Mouse (Mus musculus) midbrain, postnatal 0 days (tissue): ENCODE measurements at regions not wholly inside any gene's neighbourhood (a gene's known extent, or its start where the extent isn't known, plus 50 kb on each side); places are given as distances from the start of the nearest gene placed in this dataset.
A peak's percentile ranks its signal among the peaks of the same experiment; 100 is the strongest.

Experiments
- ATAC-seq: fragments of 200-750 bp; cut with Nextera tagmentation; 2 replicates; pipeline ENCODE4 v1.8.0; 2017; ENCODE audit warnings: moderate number of reproducible peaks, mild to moderate bottlenecking, moderate TSS enrichment, moderate library complexity; ENCODE audit not compliant: low FRiP score
- DNase-seq: peaks from one replicate; pipeline ENCODE4 v3.0.0-alpha.2; 2015; ENCODE audit warnings: low spot score
- H3K27ac ChIP-seq: fragments of 300-500 bp; sonication (generic); 2 replicates; pipeline ENCODE4 v1.5.1; 2014; ENCODE audit warnings: low read depth, mild to moderate bottlenecking, low read length, mixed read lengths
- H3K27me3 ChIP-seq: fragments of 300-500 bp; sonication (generic); 2 replicates; pipeline ENCODE4 v1.6.1; 2014; ENCODE audit warnings: low read length, control low read depth, mixed read lengths; ENCODE audit not compliant: insufficient read depth
- H3K36me3 ChIP-seq: fragments of 300-500 bp; sonication (generic); 2 replicates; pipeline ENCODE4 v1.6.1; 2014; ENCODE audit warnings: low read length, control low read depth, mixed read lengths; ENCODE audit not compliant: insufficient read depth
- H3K4me1 ChIP-seq: fragments of 300-500 bp; sonication (generic); 2 replicates; pipeline ENCODE4 v1.6.1; 2014; ENCODE audit warnings: mild to moderate bottlenecking, control low read depth, antibody characterized with exemption, low read length, mixed read lengths; ENCODE audit not compliant: insufficient read depth
- H3K4me2 ChIP-seq: fragments of 300-500 bp; sonication (generic); 2 replicates; pipeline ENCODE4 v1.6.1; 2014; ENCODE audit warnings: low read depth, mild to moderate bottlenecking, low read length, mixed read lengths; ENCODE audit not compliant: poor library complexity, severe bottlenecking
- H3K4me3 ChIP-seq: fragments of 300-500 bp; sonication (generic); 2 replicates; pipeline ENCODE4 v1.5.1; 2014; ENCODE audit warnings: low read depth, mild to moderate bottlenecking, low read length, moderate library complexity
- H3K9ac ChIP-seq: fragments of 300-500 bp; sonication (generic); replicated peaks from 2 replicates; pipeline ENCODE4 v1.6.1; 2014; ENCODE audit warnings: mild to moderate bottlenecking, low read length, moderate library complexity, mixed read lengths; ENCODE audit not compliant: poor library complexity, severe bottlenecking
- H3K9me3 ChIP-seq: fragments of 300-500 bp; sonication (generic); 2 replicates; pipeline ENCODE4 v1.6.1; 2016; ENCODE audit warnings: low read length, control low read depth
- CTCF ChIP-seq: IDR thresholded peaks from 2 replicates; pipeline ENCODE4 v1.5.1; 2016; ENCODE audit warnings: antibody characterized with exemption, mild to moderate bottlenecking
- WGBS: fragments of 180-500 bp; shearing (Covaris S2); extraction: QIAGEN DNeasy Blood & Tissue Kit; methylation state at CpG from one replicate; pipeline ENCODE4 v1.1.7; 2014; 5-methylcytosine and 5-hydroxymethylcytosine counted together

GRCm38 (mm10) chr4:125765171-125765570, 259.2 kb upstream of the Csf3r start:
- peak; percentile 40 for DNase-seq
- H3K4me1 ChIP-seq: no peaks in the 10 kb centered on the region
- H3K9me3 ChIP-seq: no peaks in the 10 kb centered on the region
- 74% methylated on average over 8 of the region's 8 CpGs for WGBS
- no peak overlapping the region for H3K27ac ChIP-seq
- TF ChIP-seq CTCF: no peak
- no peak overlapping the region for H3K9ac ChIP-seq
- ATAC-seq: no peak
- H3K27me3 ChIP-seq: no peaks in the 10 kb centered on the region
- H3K4me2 ChIP-seq: no peak overlapping the region
- no peaks in the 10 kb centered on the region for H3K36me3 ChIP-seq
- no peak overlapping the region for H3K4me3 ChIP-seq

- Histone ChIP-seq H3K27ac (no peak overlapping the region), H3K27me3 (no peaks in the 10 kb centered on the region), H3K9ac (no peak overlapping the region), H3K4me3 (no peak overlapping the region), H3K4me2 (no peak overlapping the region), H3K9me3 (no peaks in the 10 kb centered on the region), H3K36me3 (no peaks in the 10 kb centered on the region), H3K4me1 (no peaks in the 10 kb centered on the region)
- DNase-seq (no peak), ATAC-seq (no peak)
- no peak for TF ChIP-seq CTCF
- WGBS: 85% methylated on average over 4 of the region's 4 CpGs
Observed at GRCm38 (mm10) chr4:125777126-125777525, 247.2 kb upstream of the Csf3r start.

- Histone ChIP-seq H3K9me3 (no peaks in the 10 kb centered on the region), H3K4me3 (no peak overlapping the region), H3K9ac (no peak overlapping the region), H3K4me2 (no peak overlapping the region), H3K4me1 (no peaks in the 10 kb centered on the region), H3K27ac (no peak overlapping the region), H3K36me3 (no peaks in the 10 kb centered on the region), H3K27me3 (no peaks in the 10 kb centered on the region)
- TF ChIP-seq CTCF: no peak
- ATAC-seq (no peak), DNase-seq (no peak)
- 26% methylated on average over 4 of the region's 4 CpGs for WGBS
Observed at GRCm38 (mm10) chr4:125780113-125780512, 244.2 kb upstream of the Csf3r start.

- Histone ChIP-seq H3K4me3 (no peak overlapping the region), H3K4me2 (no peak overlapping the region), H3K27ac (no peak overlapping the region), H3K9ac (no peak overlapping the region), H3K4me1 (no peaks in the 10 kb centered on the region), H3K9me3 (no peaks in the 10 kb centered on the region), H3K36me3 (no peaks in the 10 kb centered on the region), H3K27me3 (no peaks in the 10 kb centered on the region)
- ATAC-seq (peak; percentile 63; the same call in 1 of the 2 replicates), DNase-seq (peak; percentile 60)
- no peak for TF ChIP-seq CTCF
- 6% methylated on average over 12 of the region's 12 CpGs for WGBS
Observed at GRCm38 (mm10) chr4:125780921-125781487, 243.3 kb upstream of the Csf3r start.

- Histone ChIP-seq H3K27me3 (no peaks in the 10 kb centered on the region), H3K27ac (no peak overlapping the region), H3K36me3 (no peaks in the 10 kb centered on the region), H3K9ac (no peak overlapping the region), H3K4me2 (no peak overlapping the region), H3K4me1 (no peaks in the 10 kb centered on the region), H3K4me3 (no peak overlapping the region), H3K9me3 (no peaks in the 10 kb centered on the region)
- TF ChIP-seq CTCF: no peak
- ATAC-seq (no peak), DNase-seq (no peak)
- 81% methylated on average over 3 of the region's 3 CpGs for WGBS
Observed at GRCm38 (mm10) chr4:125782346-125782745, 242.0 kb upstream of the Csf3r start.

GRCm38 (mm10) chr4:125786083-125786482, 238.3 kb upstream of the Csf3r start:
- H3K4me3 ChIP-seq: no peak overlapping the region
- no peaks in the 10 kb centered on the region for H3K9me3 ChIP-seq
- H3K4me1 ChIP-seq: no peaks in the 10 kb centered on the region
- WGBS: 38% methylated on average over 3 of the region's 3 CpGs
- ATAC-seq (no peak), DNase-seq (no peak)
- TF ChIP-seq CTCF: no peak
- no peak overlapping the region for H3K27ac ChIP-seq
- no peak overlapping the region for H3K9ac ChIP-seq
- H3K27me3 ChIP-seq: no peaks in the 10 kb centered on the region
- H3K36me3 ChIP-seq: no peaks in the 10 kb centered on the region
- no peak overlapping the region for H3K4me2 ChIP-seq
